Mouse (Mus musculus) central nervous system, embryonic 11.5 days (tissue): Measurements from ENCODE around the gene Smad5. TPM values are rescaled to one million over a fixed set of nuclear protein-coding genes. Genes with fewer than 3 reads are reported as not detected.

Experiments
- polyA plus RNA-seq: library from polyadenylated mRNA; depleted of rRNA; stranded (reverse); fragments of >200 nt; gene quantifications from 2 replicates; pipeline ENCODE4 v1.2.3, GENCODE M21; 2012; rRNA removed

Smad5 gene
- polyA plus RNA-seq = 45.0 and 71.4 TPM in 2 replicates

DNA sequence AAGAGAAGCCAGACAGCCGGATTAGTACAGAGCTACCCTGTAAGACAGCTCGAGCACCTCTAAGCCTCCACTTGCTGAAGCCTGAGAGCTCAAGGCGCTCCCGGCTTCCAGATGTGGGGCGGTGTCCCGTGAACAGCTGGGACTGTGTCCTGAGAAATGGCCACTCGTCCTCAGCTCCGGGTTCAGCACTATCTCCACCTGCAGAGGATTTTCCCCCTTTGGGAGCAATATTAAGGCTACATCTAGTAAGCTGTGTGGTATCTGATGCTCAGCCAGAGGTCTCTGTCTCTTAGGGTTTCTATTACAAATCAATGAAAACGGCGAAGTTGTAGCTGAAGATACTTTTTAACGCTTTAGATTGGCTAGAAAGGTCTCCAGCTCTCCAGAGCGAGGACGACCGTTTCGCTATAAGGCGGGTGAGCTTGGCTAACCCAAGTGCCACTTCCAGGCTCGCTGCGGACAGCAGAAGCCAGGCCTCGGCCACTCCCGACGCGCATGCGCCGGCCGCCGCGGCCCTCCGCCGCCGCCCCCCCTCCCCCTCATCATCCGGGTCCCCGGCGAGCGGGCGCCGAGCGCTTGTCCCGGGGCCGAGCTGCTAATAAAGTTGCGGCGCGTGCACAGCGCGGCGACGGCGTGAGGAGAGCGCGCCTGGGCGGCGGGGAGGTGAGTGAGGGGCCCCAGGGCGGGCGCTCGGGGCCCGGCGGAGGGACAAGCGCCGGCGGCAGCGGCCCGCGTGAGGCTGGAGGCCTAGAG is at the start of gene Smad5:
Smad5 (plus strand) TSS at position 542 of the 753 bp plus-strand sequence.

DNA sequence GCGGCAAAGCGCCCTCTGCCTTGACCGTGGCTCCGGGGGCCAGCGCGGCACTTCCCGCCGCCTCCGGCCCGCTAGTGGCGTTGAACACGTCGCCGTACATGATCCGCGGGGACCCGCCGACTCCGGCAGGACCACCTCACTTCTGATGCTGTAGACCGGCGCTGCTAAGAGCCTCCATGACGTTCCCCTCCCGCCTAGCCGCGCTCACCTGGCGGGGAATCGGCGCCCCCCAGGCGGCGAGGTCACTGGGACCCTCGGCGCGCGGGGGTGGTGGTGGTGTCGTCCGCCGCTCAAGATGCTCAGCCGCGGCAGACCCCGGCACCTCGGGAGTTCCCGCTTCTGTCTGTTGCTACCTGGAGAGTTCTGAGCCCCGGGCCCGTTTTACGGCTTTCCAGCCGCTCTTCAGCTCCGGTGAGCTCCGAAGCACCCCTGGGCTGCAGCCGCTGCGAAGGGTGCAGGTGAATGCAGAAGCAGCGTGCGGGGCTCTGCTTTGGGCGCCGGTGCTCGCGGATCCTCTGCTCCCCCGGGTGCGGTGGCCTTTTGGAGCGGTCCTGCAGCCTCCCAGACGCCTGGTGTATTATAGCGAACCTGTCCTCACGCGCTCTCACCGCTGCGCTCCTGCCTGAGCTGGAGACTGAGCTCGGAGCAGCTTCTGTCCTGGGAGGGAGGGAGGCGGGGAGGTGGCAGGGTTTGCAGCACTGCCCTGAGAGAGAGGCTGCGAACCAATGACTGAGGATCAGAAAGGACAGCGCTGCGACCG is 50.6 kb downstream of the Smad5 start, which contains the start of gene Gm45623:
Gm45623 (minus strand) TSS at position 636 of the 760 bp plus-strand sequence.

Other genes starting within 250 kb of the Smad5 start
- not detected in 2 replicates for gene Il9, start 220.8 kb upstream of the Smad5 start, polyA plus RNA-seq
- 1.7 and 3.4 TPM in 2 replicates for gene Fbxl21, start 180.5 kb upstream of the Smad5 start, polyA plus RNA-seq
- gene Lect2, start 154.5 kb upstream of the Smad5 start, polyA plus RNA-seq = 1.0 and 1.5 TPM in 2 replicates
- gene Tgfbi, start 93.5 kb upstream of the Smad5 start, polyA plus RNA-seq = 17.5 and 67.5 TPM in 2 replicates
- 0.07 TPM in 2 replicates for gene Gm45623, start 50.8 kb downstream of the Smad5 start, polyA plus RNA-seq
- gene Trpc7, start 193.0 kb downstream of the Smad5 start, polyA plus RNA-seq = 0.10 and 0.16 TPM in 2 replicates